Mouse (Mus musculus): ENCODE measurements around the gene Bri3bp.
"Not testable (repeated sequence)": the region's sequence is repeated elsewhere in the genome, so short reads cannot be mapped to it uniquely, and the experiment has no call there.

Bri3bp gene

GRCm38 (mm10) chr5:125409348-125410090 lies 31.8 kb upstream of the Bri3bp start:
- peak in 1 of 2 experiments; percentile 53 for DNase-seq

- DNase-seq, result peak in 1 of 2 experiments; percentile 89
Observed at GRCm38 (mm10) chr5:125411972-125412530, 29.3 kb upstream of the Bri3bp start.

- DNase-seq, result not testable (repeated sequence)
Observed at GRCm38 (mm10) chr5:125412536-125412935, 28.8 kb upstream of the Bri3bp start.

- DNase-seq, result no peak
Observed at GRCm38 (mm10) chr5:125413763-125414162, 27.6 kb upstream of the Bri3bp start.

GRCm38 (mm10) chr5:125416183-125416582 lies 25.2 kb upstream of the Bri3bp start:
- no peak for DNase-seq

GRCm38 (mm10) chr5:125418636-125419035 lies 22.7 kb upstream of the Bri3bp start:
- no peak for DNase-seq

GRCm38 (mm10) chr5:125419124-125419523 lies 22.2 kb upstream of the Bri3bp start:
- DNase-seq, result no peak

GRCm38 (mm10) chr5:125425698-125426276 lies 15.6 kb upstream of the Bri3bp start:
- no peak for DNase-seq

GRCm38 (mm10) chr5:125426343-125426742 lies 15.0 kb upstream of the Bri3bp start:
- no peak for DNase-seq

- DNase-seq, result not testable (repeated sequence)
Observed at GRCm38 (mm10) chr5:125432324-125432723, 9.0 kb upstream of the Bri3bp start.

GRCm38 (mm10) chr5:125433793-125434337 lies 7.5 kb upstream of the Bri3bp start, which contains the start of gene Dhx37:
Gene Dhx37 (minus strand): TSS chr5:125434121.
- peak; percentile 93 to 94 for DNase-seq

GRCm38 (mm10) chr5:125434347-125434746 lies 7.0 kb upstream of the Bri3bp start:
- DNase-seq, result not testable (repeated sequence)

- DNase-seq, result no peak
Observed at GRCm38 (mm10) chr5:125440583-125441233, 660 bp upstream of the Bri3bp start.

GRCm38 (mm10) chr5:125442136-125442995 lies 998 bp downstream of the Bri3bp start:
- DNase-seq, result peak in 1 of 2 experiments; percentile 15

GRCm38 (mm10) chr5:125443335-125443734 lies 2.0 kb downstream of the Bri3bp start:
- DNase-seq, result no peak

- no peak for DNase-seq
Observed at GRCm38 (mm10) chr5:125443915-125444314, 2.5 kb downstream of the Bri3bp start.

GRCm38 (mm10) chr5:125444554-125444953 lies 3.2 kb downstream of the Bri3bp start:
- no peak for DNase-seq

- DNase-seq, result no peak
Observed at GRCm38 (mm10) chr5:125446344-125446743, 5.0 kb downstream of the Bri3bp start.

- no peak for DNase-seq
Observed at GRCm38 (mm10) chr5:125448026-125448425, 6.7 kb downstream of the Bri3bp start.

- DNase-seq, result no peak
Observed at GRCm38 (mm10) chr5:125448631-125449030, 7.3 kb downstream of the Bri3bp start.

GRCm38 (mm10) chr5:125449306-125449705 lies 7.9 kb downstream of the Bri3bp start:
- DNase-seq, result no peak

GRCm38 (mm10) chr5:125452573-125452972 lies 11.2 kb downstream of the Bri3bp start:
- DNase-seq, result no peak
